Mouse (Mus musculus) hindbrain, embryonic 10.5 days (tissue): Measurements from ENCODE around the gene Lingo3. TPM values are rescaled to one million over a fixed set of nuclear protein-coding genes. Genes with fewer than 3 reads are reported as not detected.

Source experiments
- DNase-seq: peaks from one replicate; pipeline ENCODE4 v3.0.0-alpha.2; 2017; ENCODE audit warnings: low spot score
- H3K27ac ChIP-seq: fragments of 300-500 bp; sonication (generic); 2 replicates; pipeline ENCODE4 v1.5.1; 2016; ENCODE audit warnings: mild to moderate bottlenecking, moderate library complexity
- H3K27me3 ChIP-seq: fragments of 300-500 bp; sonication (generic); 2 replicates; pipeline ENCODE4 v1.6.1; 2016; ENCODE audit warnings: mild to moderate bottlenecking; ENCODE audit not compliant: poor library complexity, insufficient read depth, severe bottlenecking
- H3K36me3 ChIP-seq: fragments of 300-500 bp; sonication (generic); 2 replicates; pipeline ENCODE4 v1.6.1; 2016; ENCODE audit warnings: mild to moderate bottlenecking, moderate library complexity
- H3K4me1 ChIP-seq: fragments of 300-500 bp; sonication (generic); replicated peaks from 2 replicates; pipeline ENCODE4 v1.6.1; 2016; ENCODE audit warnings: mild to moderate bottlenecking
- H3K4me3 ChIP-seq: fragments of 300-500 bp; sonication (generic); 2 replicates; pipeline ENCODE4 v1.5.1; 2016; ENCODE audit warnings: mild to moderate bottlenecking, moderate library complexity
- H3K9me3 ChIP-seq: fragments of 300-500 bp; sonication (generic); 2 replicates; pipeline ENCODE4 v1.6.1; 2016; ENCODE audit warnings: mild to moderate bottlenecking, moderate library complexity
- WGBS: fragments of 180-500 bp; shearing (Covaris S2); methylation state at CpG from one replicate; pipeline ENCODE4 v1.1.7; 2016; 5-methylcytosine and 5-hydroxymethylcytosine counted together
- polyA plus RNA-seq: library from polyadenylated mRNA; unstranded; fragments of >200 nt; fragmentation: Nextera tagmentation; extraction: Ambion mirVana; gene quantifications from 2 replicates; pipeline ENCODE4 v1.2.1, GENCODE M21; 2016

Lingo3 gene
- polyA plus RNA-seq, 1 experiment from 2014 or later: 0.61 TPM

- H3K4me3 ChIP-seq: no peak within 1 kb of the TSS
- peaks cover 41% of the 10 kb centered on the region for H3K27me3 ChIP-seq
- H3K27ac ChIP-seq: no peak within 1 kb of the TSS
- no peaks in the 10 kb centered on the region for H3K9me3 ChIP-seq
- no peaks in the 10 kb centered on the region for H3K36me3 ChIP-seq
- DNase-seq: no peak
- 84% methylated on average over 4 of the region's 4 CpGs for WGBS
- peaks cover 26% of the 10 kb centered on the region for H3K4me1 ChIP-seq
Measured at GRCm38 (mm10) chr10:80813366-80813765, 30.5 kb downstream of the Lingo3 start, which contains the start of gene Jsrp1. Gene Jsrp1, minus strand, starts transcription at chr10:80813498.

GRCm38 (mm10) chr10:80812391-80813041 is 31.3 kb downstream of the Lingo3 start:
- no peaks in the 10 kb centered on the region for H3K9me3 ChIP-seq
- H3K4me3 ChIP-seq: no peak overlapping the region
- DNase-seq: no peak
- no peak overlapping the region for H3K27ac ChIP-seq
- H3K27me3 ChIP-seq: peaks cover 49% of the 10 kb centered on the region
- 63% methylated on average over 5 of the region's 5 CpGs for WGBS
- H3K36me3 ChIP-seq: no peaks in the 10 kb centered on the region
- peaks cover 34% of the 10 kb centered on the region for H3K4me1 ChIP-seq

GRCm38 (mm10) chr10:80810084-80810483 is 33.8 kb downstream of the Lingo3 start:
- Histone ChIP-seq H3K4me3 (peak overlapping the region; percentile 16), H3K9me3 (no peaks in the 10 kb centered on the region), H3K36me3 (peaks cover 11% of the 10 kb centered on the region), H3K27ac (peak overlapping the region; percentile 36; the same call in 1 of the 2 replicates), H3K4me1 (peaks cover 54% of the 10 kb centered on the region), H3K27me3 (peaks cover 72% of the 10 kb centered on the region)
- 3% methylated on average over 20 of the region's 20 CpGs for WGBS
- DNase-seq: no peak

- peaks cover 54% of the 10 kb centered on the region for H3K4me1 ChIP-seq
- H3K36me3 ChIP-seq: peaks cover 21% of the 10 kb centered on the region
- H3K9me3 ChIP-seq: no peaks in the 10 kb centered on the region
- peak overlapping the region; percentile 76 for H3K27ac ChIP-seq
- DNase-seq: no peak
- peaks cover 73% of the 10 kb centered on the region for H3K27me3 ChIP-seq
- H3K4me3 ChIP-seq: peak overlapping the region; percentile 66
- WGBS: 8% methylated on average over 18 of the region's 18 CpGs
Measured at GRCm38 (mm10) chr10:80808985-80809632, 34.7 kb downstream of the Lingo3 start.

GRCm38 (mm10) chr10:80808099-80808984 is 35.5 kb downstream of the Lingo3 start:
- Histone ChIP-seq H3K27me3 (peaks cover 70% of the 10 kb centered on the region), H3K27ac (peak overlapping the region; percentile 76), H3K4me3 (peak overlapping the region; percentile 66), H3K9me3 (no peaks in the 10 kb centered on the region), H3K4me1 (peaks cover 54% of the 10 kb centered on the region), H3K36me3 (peaks cover 29% of the 10 kb centered on the region)
- 16% methylated on average over 40 of the region's 40 CpGs for WGBS
- peak; percentile 56 for DNase-seq

- DNase-seq: peak; percentile 83
- H3K9me3 ChIP-seq: no peaks in the 10 kb centered on the region
- H3K27me3 ChIP-seq: peaks cover 68% of the 10 kb centered on the region
- WGBS: under 1% methylated on average over 58 of the region's 58 CpGs
- H3K4me1 ChIP-seq: peaks cover 48% of the 10 kb centered on the region
- H3K27ac ChIP-seq: peak overlapping the region; percentile 88
- peak overlapping the region; percentile 66 for H3K4me3 ChIP-seq
- peaks cover 41% of the 10 kb centered on the region for H3K36me3 ChIP-seq
Measured at GRCm38 (mm10) chr10:80807057-80807627, 36.7 kb downstream of the Lingo3 start.

GRCm38 (mm10) chr10:80806341-80807056 is 37.3 kb downstream of the Lingo3 start:
- H3K36me3 ChIP-seq: peaks cover 47% of the 10 kb centered on the region
- peaks cover 63% of the 10 kb centered on the region for H3K27me3 ChIP-seq
- WGBS: 33% methylated on average over 34 of the region's 34 CpGs
- peak overlapping the region; percentile 66 for H3K4me3 ChIP-seq
- no peak for DNase-seq
- H3K4me1 ChIP-seq: peaks cover 47% of the 10 kb centered on the region
- H3K9me3 ChIP-seq: no peaks in the 10 kb centered on the region
- H3K27ac ChIP-seq: peak overlapping the region; percentile 88

- Histone ChIP-seq H3K4me3 (peak overlapping the region; percentile 66; the same call in 1 of the 2 replicates), H3K4me1 (peaks cover 48% of the 10 kb centered on the region), H3K27me3 (peaks cover 58% of the 10 kb centered on the region), H3K27ac (no peak overlapping the region), H3K9me3 (no peaks in the 10 kb centered on the region), H3K36me3 (peaks cover 53% of the 10 kb centered on the region)
- WGBS: 21% methylated on average over 3 of the region's 3 CpGs
- DNase-seq: peak; percentile 82
Measured at GRCm38 (mm10) chr10:80805925-80806324, 37.9 kb downstream of the Lingo3 start.

- Histone ChIP-seq H3K9me3 (no peaks in the 10 kb centered on the region), H3K36me3 (peaks cover 59% of the 10 kb centered on the region), H3K27ac (no peak overlapping the region), H3K4me3 (peak overlapping the region; percentile 66; the same call in 1 of the 2 replicates), H3K4me1 (peaks cover 52% of the 10 kb centered on the region), H3K27me3 (peaks cover 52% of the 10 kb centered on the region)
- no peak for DNase-seq
- WGBS: 86% methylated on average over 5 of the region's 5 CpGs
Measured at GRCm38 (mm10) chr10:80805322-80805721, 38.5 kb downstream of the Lingo3 start.

GRCm38 (mm10) chr10:80804916-80805315 is 38.9 kb downstream of the Lingo3 start, which contains the start of gene Amh:
Gene Amh, plus strand, starts transcription at chr10:80805243.
- peaks cover 52% of the 10 kb centered on the region for H3K4me1 ChIP-seq
- DNase-seq: no peak
- peaks cover 63% of the 10 kb centered on the region for H3K36me3 ChIP-seq
- no peak within 1 kb of the TSS for H3K27ac ChIP-seq
- no peaks in the 10 kb centered on the region for H3K9me3 ChIP-seq
- peak within 1 kb of the TSS; percentile 66; the same call in 1 of the 2 replicates for H3K4me3 ChIP-seq
- 69% methylated on average over 6 of the region's 6 CpGs for WGBS
- peaks cover 48% of the 10 kb centered on the region for H3K27me3 ChIP-seq

- 95% methylated on average over 2 of the region's 2 CpGs for WGBS
- Histone ChIP-seq H3K27me3 (peaks cover 42% of the 10 kb centered on the region), H3K9me3 (no peaks in the 10 kb centered on the region), H3K4me1 (peaks cover 54% of the 10 kb centered on the region), H3K4me3 (no peak overlapping the region), H3K27ac (no peak overlapping the region), H3K36me3 (peaks cover 64% of the 10 kb centered on the region)
- no peak for DNase-seq
Measured at GRCm38 (mm10) chr10:80804340-80804739, 39.5 kb downstream of the Lingo3 start.

GRCm38 (mm10) chr10:80802996-80803395 is 40.8 kb downstream of the Lingo3 start:
- H3K27me3 ChIP-seq: peaks cover 28% of the 10 kb centered on the region
- H3K27ac ChIP-seq: no peak overlapping the region
- no peak overlapping the region; the same call in 1 of the 2 replicates for H3K4me3 ChIP-seq
- H3K36me3 ChIP-seq: peaks cover 64% of the 10 kb centered on the region
- H3K4me1 ChIP-seq: peaks cover 44% of the 10 kb centered on the region
- 85% methylated on average over 3 of the region's 3 CpGs for WGBS
- no peak for DNase-seq
- H3K9me3 ChIP-seq: no peaks in the 10 kb centered on the region
